Mouse (Mus musculus) cortical plate, adult 2 months (tissue): ENCODE results near the gene Fam173b.

Experiments used
- CTCF ChIP-seq: fragments of 200-500 bp; IDR thresholded peaks from 2 replicates; pipeline ENCODE4 v1.5.1; 2011; ENCODE audit warnings: mild to moderate bottlenecking, control low read depth, low read length; ENCODE audit not compliant: insufficient read depth; ENCODE audit errors: extremely low read depth
- POLR2A ChIP-seq: fragments of 200-500 bp; IDR thresholded peaks from 2 replicates; pipeline ENCODE4 v1.6.1; 2011; ENCODE audit warnings: mild to moderate bottlenecking, low read length, control low read depth; ENCODE audit not compliant: insufficient read depth; ENCODE audit errors: extremely low read depth

GRCm38 (mm10) chr15:31611027-31611426 is 9.4 kb downstream of the Fam173b start:
- TF ChIP-seq CTCF (peak; percentile 51), POLR2A (no peak)
